Mouse (Mus musculus): ENCODE results near the gene Tenm2.

Gene Tenm2

GRCm38 (mm10) chr11:36663571-36663970 is 572.2 kb downstream of the Tenm2 start:
- ChIA-PET CTCF (no interaction called here), POLR2A (interaction anchor here in 1 of 4 experiments (0.6 kb wide), 1 partner anchor 13 kb away, joined by 4 read pairs; no protein-coding TSS in a partner anchor)

DNA sequence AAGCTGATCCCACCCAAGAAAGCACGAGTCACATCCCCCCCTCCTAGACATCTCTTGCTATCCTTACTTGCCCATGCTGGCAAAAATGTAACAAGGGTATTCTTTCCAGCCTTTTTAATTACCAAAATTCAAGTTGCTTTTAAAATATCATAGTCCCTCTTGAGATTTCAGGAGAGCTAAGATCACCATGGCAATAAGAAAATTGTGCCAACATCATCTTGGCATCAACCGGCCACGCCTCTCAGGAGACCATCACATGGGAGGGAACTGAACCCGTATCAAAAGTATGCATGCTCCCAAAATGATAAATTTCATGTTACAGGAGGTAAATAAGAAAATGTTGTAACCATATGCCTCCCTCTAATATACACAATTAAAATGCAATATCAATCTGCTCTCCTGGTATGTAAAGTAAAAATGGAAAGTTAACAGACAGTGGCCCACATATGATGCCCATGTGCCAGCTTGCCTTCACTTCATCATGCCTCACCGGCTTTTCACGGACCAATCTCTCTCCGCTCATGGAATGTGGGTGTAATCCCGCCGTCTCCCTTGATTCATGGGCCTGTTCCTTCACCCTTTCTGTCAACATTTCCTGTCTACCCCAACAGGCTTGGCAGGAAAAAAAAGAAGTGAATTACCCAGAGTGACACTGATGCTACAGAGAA is 582.0 kb downstream of the Tenm2 start:
- ChIA-PET CTCF (no interaction called here), POLR2A (no interaction called here)

DNA sequence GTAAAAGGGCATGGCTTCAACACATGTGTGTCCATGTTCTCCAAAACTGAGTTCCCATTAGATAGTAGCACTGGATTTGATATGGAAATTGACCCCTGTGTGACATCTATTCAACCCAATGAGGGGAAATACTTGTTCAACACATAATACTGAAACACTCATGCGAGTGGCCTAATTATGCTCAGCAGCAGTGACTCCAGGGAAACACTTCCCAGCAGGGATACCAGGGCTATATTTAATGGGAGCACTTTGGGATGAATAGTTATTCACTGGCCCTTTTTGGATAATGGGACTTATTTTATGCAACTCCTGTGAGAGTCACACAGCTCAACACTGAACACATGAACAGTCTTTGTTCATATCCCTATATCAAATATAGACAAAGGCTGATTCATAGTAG is 588.6 kb downstream of the Tenm2 start:
- ChIA-PET CTCF (no interaction called here), POLR2A (no interaction called here)

DNA sequence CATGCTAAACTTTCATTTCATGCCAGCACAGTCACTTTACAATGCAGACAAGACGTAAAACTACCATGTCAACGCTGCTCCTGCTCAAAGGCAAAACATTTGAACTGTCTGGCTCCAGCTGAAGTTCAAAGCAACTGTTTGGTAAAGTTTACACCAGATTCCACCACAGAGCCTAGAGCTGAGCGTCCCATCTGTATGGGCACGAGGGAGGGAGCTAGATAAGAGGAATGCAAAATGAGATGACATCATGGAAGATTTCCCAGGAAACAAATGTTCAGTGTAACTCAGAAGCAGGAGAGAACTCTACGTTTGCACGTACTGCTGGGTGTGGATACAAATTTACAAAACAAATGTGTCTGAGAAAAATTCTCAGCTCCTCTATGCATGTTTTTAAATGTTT is 600.7 kb downstream of the Tenm2 start:
- CTCF ChIA-PET, result interaction anchor here in 1 of 4 experiments (0.6 kb wide), 1 partner anchor 155 kb away, joined by 4 read pairs; no protein-coding TSS in a partner anchor
- POLR2A ChIA-PET, result no interaction called here

DNA sequence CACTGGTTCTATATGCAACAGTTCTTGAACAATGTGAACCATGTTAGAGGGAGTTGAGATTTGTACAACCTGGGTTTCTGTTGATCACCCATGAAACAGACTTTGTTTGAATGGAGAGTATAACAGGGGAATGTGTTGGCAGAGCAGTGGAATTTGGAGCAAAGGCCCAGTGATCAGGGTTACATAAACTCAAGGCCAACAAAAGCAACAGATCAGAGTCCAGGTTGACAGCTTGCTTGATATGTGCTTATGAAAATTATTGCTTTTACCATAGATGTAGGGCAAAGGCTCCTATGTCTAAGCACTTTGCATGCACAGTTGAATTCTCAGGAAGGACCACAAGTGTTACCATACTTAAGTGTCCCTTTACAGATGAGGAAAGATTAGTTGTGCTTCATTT is 603.6 kb downstream of the Tenm2 start:
- POLR2A ChIA-PET, result no interaction called here

DNA sequence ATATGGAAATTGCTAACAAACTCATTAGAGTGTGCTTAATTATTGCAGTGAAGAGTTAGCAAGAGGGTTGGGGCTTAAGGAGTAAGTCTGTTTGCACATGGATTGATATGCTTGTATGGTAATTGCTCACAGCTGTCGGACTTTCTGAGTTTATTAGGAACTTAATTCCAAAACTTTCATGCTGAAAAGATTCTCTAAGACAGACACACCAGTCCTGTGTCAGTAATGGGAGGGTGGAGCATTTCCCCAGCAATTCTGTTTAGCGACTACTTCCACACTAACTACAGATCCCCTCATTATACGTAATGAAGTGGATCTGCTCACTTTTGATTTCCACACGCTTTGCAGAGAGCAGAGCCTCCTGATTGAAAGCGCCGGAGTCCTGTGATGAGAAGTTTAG is 622.0 kb downstream of the Tenm2 start:
- ChIA-PET POLR2A (no interaction called here), CTCF (no interaction called here)

More for the DNA sequence above, 603.6 kb downstream of the Tenm2 start:
- CTCF ChIA-PET, result no interaction called here

- POLR2A ChIA-PET, result no interaction called here
- CTCF ChIA-PET, result interaction anchor here in 1 of 4 experiments (0.7 kb wide), 1 partner anchor 78 kb away, joined by 5 read pairs; no protein-coding TSS in a partner anchor
These were observed 630.9 kb downstream of the Tenm2 start for GRCm38 (mm10) chr11:36604815-36605382.

DNA sequence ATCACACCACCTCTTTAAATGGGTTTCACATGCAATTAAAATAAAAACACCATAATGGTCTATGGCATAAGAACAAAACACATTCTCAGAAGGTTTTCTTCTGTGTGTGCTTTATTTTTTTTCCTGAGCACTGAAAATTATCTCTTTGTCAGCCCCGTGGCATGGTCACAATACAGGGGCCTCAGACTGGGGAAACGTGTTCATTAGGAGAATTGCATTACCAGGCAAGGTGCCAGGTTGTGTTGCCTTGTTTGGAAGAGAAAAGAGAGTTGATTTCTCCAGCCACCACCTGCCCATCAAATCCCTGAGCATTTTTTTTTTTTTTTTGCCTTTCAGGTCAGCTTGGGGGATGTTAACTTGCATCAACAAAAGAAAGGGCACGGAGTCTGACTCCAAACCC is 631.5 kb downstream of the Tenm2 start:
- ChIA-PET POLR2A (no interaction called here), CTCF (interaction anchor here in 1 of 4 experiments (0.7 kb wide), 1 partner anchor 77 kb away, joined by 5 read pairs; no protein-coding TSS in a partner anchor)

DNA sequence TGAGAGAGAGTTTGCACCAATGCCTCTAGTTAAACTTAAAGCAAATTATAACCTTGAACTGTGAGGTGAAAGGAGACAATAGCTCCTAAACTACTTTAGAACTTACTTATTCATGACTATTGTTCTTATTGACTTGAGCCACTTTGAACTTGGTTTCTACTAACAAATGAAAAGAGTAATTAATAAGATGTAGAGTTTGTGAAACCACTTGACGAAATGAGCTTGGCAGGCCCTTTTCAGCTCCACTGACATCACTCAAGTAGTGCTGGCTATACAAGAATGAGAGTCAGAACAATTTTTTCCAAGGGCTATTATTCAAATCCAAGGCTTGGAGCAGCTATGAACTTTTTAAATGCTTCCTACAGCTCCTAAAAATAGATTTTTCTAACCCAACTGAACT is 643.3 kb downstream of the Tenm2 start:
- CTCF ChIA-PET, result interaction anchor here in 1 of 4 experiments (0.7 kb wide), 1 partner anchor 170 kb away, joined by 5 read pairs; no protein-coding TSS in a partner anchor
- POLR2A ChIA-PET, result interaction anchor here in 1 of 4 experiments (0.7 kb wide), 1 partner anchor 58 kb away, joined by 5 read pairs; no protein-coding TSS in a partner anchor

GRCm38 (mm10) chr11:36566146-36566545 is 669.6 kb downstream of the Tenm2 start:
- CTCF ChIA-PET, result no interaction called here
- POLR2A ChIA-PET, result no interaction called here

- POLR2A ChIA-PET, result interaction anchor here in 1 of 4 experiments (1.7 kb wide), 1 partner anchor 10 kb away, joined by 6 read pairs; no protein-coding TSS in a partner anchor
- CTCF ChIA-PET, result no interaction called here
These were observed 672.9 kb downstream of the Tenm2 start for GRCm38 (mm10) chr11:36562851-36563250.

GRCm38 (mm10) chr11:36560785-36561548 is 674.8 kb downstream of the Tenm2 start:
- ChIA-PET CTCF (no interaction called here), POLR2A (no interaction called here)

DNA sequence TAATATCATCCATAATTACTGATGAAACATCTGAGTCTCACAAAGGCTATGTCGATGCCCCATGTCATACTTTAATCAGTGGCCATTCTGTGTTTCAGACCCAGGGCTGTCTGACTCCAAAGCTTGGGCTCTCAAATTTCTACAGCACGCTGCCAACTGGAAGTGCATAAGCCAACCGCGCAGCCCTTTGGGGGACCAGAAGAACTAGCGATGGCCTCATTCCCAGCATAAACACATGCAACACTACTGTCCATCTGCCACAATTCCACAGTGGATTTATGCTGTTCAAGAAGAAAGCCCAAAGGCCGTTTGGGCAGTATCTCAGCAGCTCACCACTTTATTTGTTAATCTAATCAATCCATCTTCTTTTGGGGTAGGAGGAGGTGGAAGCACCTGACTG is 678.4 kb downstream of the Tenm2 start:
- POLR2A ChIA-PET, result no interaction called here
- CTCF ChIA-PET, result no interaction called here

DNA sequence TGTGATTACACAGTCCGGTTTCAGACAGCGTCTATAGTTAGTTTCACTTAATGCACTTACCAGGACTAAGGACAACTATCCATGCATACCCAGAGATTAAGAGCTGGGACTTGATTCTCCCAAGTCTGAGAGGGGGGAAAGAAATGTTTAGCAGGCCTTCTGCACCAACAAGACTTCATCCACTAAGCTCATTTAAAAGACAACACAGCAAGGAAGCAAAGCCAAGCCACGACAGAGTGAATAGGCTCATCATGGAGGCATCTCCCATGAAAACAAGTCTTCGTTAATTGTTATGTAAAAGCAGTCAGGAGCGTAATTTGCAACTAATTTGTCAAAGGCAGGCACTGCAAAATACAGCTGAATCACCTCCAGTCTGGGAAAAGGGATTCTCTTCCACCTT is 682.5 kb downstream of the Tenm2 start:
- ChIA-PET POLR2A (interaction anchor here in 2 of 4 experiments (1.2 to 1.5 kb wide), 2 partner anchors 10 kb away, joined by 6 to 8 read pairs; no protein-coding TSS in a partner anchor), CTCF (no interaction called here)

DNA sequence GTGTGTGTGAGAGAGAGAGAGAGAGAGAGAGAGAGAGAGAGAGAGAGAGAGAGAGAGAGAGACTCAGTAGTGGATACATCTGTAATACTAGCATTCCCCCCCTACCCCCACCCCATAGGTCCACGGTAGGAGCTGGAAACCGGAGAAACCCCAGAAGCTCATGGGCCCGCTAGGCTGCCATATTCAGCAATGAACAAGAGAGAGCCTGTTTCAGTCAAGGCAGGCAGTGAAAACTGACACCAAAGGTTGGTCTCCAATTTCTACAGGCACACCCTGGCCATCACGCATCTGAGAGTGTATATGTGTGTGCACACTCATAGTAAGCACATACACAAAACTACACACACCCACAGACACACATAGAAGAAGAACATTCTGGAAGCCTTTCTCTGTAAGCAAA is 685.1 kb downstream of the Tenm2 start:
- CTCF ChIA-PET, result no interaction called here

GRCm38 (mm10) chr11:36549398-36550139 is 686.2 kb downstream of the Tenm2 start:
- POLR2A ChIA-PET, result no interaction called here
- CTCF ChIA-PET, result interaction anchor here in 2 of 4 experiments (0.9 kb wide), 2 partner anchors 22 to 23 kb away, joined by 3 read pairs; no protein-coding TSS in a partner anchor

More for the DNA sequence above, 685.1 kb downstream of the Tenm2 start:
- POLR2A ChIA-PET, result no interaction called here

- CTCF ChIA-PET, result interaction anchor here in 1 of 4 experiments (1.0 kb wide), 1 partner anchor 22 kb away, joined by 4 read pairs; no protein-coding TSS in a partner anchor
- POLR2A ChIA-PET, result interaction anchor here in 1 of 4 experiments (0.7 kb wide), 1 partner anchor 818 kb away, joined by 7 read pairs; no protein-coding TSS in a partner anchor
These were observed 687.6 kb downstream of the Tenm2 start for GRCm38 (mm10) chr11:36548139-36548538.

DNA sequence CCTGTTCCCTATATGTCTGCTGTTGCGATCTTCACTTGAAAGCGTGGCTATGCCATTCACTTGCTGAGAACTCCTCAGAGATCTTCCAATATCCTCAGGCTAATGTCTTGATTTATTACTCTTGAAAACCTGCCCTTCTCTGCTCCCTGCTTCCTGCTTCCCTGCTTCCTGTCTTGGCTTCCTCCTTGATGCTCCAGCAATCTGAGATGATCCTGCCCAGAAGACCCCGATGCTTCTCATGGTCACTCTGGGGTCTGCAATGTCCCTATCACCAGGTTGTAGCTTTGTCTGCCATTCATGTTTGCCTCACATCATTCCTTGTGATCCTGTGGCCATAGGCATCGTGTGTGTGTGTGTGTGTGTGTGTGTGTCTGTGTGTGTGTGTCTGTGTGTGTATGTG is 697.6 kb downstream of the Tenm2 start:
- POLR2A ChIA-PET, result no interaction called here
- CTCF ChIA-PET, result interaction anchor here in 3 of 4 experiments (0.6 to 1.7 kb wide), 3 partner anchors 12 kb away, joined by 4 to 7 read pairs (median 4); no protein-coding TSS in a partner anchor

GRCm38 (mm10) chr11:36537573-36538133 is 698.1 kb downstream of the Tenm2 start:
- CTCF ChIA-PET, result interaction anchor here in 3 of 4 experiments (0.6 to 1.7 kb wide), 5 partner anchors 11 to 615 kb away, joined by 3 to 8 read pairs (median 4); no protein-coding TSS in a partner anchor
- POLR2A ChIA-PET, result no interaction called here

Data from embryonic stem cell, embryonic (primary cell).